Comparison of ENCODE assay signal across 8 mouse cellular contexts in the genomic region with DNA sequence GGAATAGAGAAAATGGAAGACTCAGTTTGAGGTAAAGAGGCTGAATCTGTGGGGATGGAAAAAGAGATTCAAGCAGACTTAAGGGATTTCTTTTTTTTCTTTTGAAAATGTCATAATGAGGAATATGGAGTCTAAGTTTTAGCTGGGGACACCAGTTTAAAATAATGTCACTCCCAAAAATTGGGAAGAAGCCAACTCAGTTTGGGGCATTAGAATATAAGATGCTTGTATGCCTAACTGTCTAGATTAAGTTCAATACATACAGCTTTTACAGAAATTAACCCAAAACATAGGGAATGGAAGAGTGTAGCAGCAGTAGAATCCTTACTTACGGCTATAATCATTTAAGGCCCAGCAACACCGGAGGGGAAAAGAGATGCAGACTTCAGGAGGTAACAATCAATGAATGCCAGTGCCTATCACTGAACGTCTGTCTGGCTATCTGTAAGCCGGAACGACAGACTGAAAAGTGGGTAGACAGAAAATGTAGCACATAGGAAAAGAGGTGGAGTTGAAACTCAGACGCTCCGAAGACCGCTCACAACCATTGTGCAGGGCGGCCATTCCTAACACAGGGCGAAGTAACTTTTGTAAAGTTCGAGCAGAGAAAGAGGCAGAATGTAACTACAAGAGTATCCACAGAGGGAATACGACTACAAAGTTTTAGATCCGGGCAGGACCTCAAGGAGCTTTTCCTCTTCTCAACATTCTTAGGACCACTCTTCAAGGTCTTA. TPM values are rescaled to one million over a fixed set of nuclear protein-coding genes. Genes with fewer than 3 reads are reported as not detected.
A peak's percentile ranks its signal among the peaks of the same experiment; 100 is the strongest.
DNase-seq lines count a peak whose midpoint lies in the region; ATAC-seq and TF ChIP-seq lines count a peak whose summit lies in the region.

No protein-coding gene starts in this region.

- intact Hi-C loops in heart, postnatal 36 days (cut with DNase I) = loop anchor here (10.0 kb wide), 1 partner anchor 389 kb away; no protein-coding TSS in a partner anchor

- H3K27me3 ChIP-seq in heart, postnatal 0 days (ENCODE audit: control insufficient read depth, insufficient read depth, low read length) = no peaks in the 10 kb centered on the region
- H3K27me3 ChIP-seq in MEL (ENCODE audit: control insufficient read depth in 1 of 2, insufficient read depth in 2 of 2, low read length in 2 of 2) = no peaks in the 10 kb centered on the region
- H3K27me3 ChIP-seq in forebrain, embryonic 14.5 days (replicated peaks; ENCODE audit: control insufficient read depth, insufficient read depth, low read length) = no peaks in the 10 kb centered on the region

- no peak for DNase-seq in heart, postnatal 0 days (ENCODE audit: low spot score)
- no peak for DNase-seq in heart, postnatal 36 days
- DNase-seq in MEL (ENCODE audit: low read depth, low spot score) = peak; percentile 64
- peak; percentile 18 for DNase-seq in forebrain, embryonic 14.5 days (ENCODE audit: low spot score)
- no peak for DNase-seq in frontal cortex, postnatal 14 days (ENCODE audit: low spot score in 2 of 2)
- no peak for DNase-seq in gastrocnemius, adult 18-20 months (ENCODE audit: low spot score)
- DNase-seq in left cerebral cortex, adult 11 months (ENCODE audit: low spot score) = no peak

- H3K27ac ChIP-seq in heart, postnatal 0 days (ENCODE audit: low read depth) = peak overlapping the region; percentile 85
- H3K27ac ChIP-seq in MEL (ENCODE audit: control insufficient read depth, low read depth, low read length) = peak overlapping the region; percentile 95
- peak overlapping the region; percentile 55; the same call in 1 of the 2 replicates for H3K27ac ChIP-seq in forebrain, embryonic 14.5 days (ENCODE audit: low read depth, low read length)
- H3K27ac ChIP-seq in macrophage = peak overlapping the region; percentile 44

- no peak for ATAC-seq in heart, postnatal 0 days (ENCODE audit: insufficient read depth, low read depth)
- ATAC-seq in forebrain, embryonic 14.5 days = no peak

- H3K9me3 ChIP-seq in heart, postnatal 0 days (replicated peaks; ENCODE audit: control insufficient read depth, low read length) = no peaks in the 10 kb centered on the region
- no peaks in the 10 kb centered on the region for H3K9me3 ChIP-seq in MEL (replicated peaks; ENCODE audit: insufficient read depth, low read length)
- no peaks in the 10 kb centered on the region for H3K9me3 ChIP-seq in forebrain, embryonic 14.5 days (replicated peaks; ENCODE audit: control insufficient read depth, low read length)

- 1% methylated on average over 13 of the region's 13 CpGs for WGBS in heart, postnatal 0 days
- under 1% methylated on average over 13 of the region's 13 CpGs for WGBS in forebrain, embryonic 14.5 days
- WGBS in macrophage (ENCODE audit: missing documents) = 3% methylated on average over 13 of the region's 13 CpGs

- H3K4me2 ChIP-seq in heart, postnatal 0 days (ENCODE audit: low read depth, low read length) = peak overlapping the region; percentile 84
- H3K4me2 ChIP-seq in forebrain, embryonic 14.5 days (ENCODE audit: low read length) = peak overlapping the region; percentile 60

- no peak for TF ChIP-seq POLR2A in MEL (IDR thresholded peaks at IDR 0.05; ENCODE audit: control insufficient read depth in 1 of 2, insufficient read depth in 1 of 2, low read depth in 1 of 2, low read length in 2 of 2, poor library complexity in 1 of 2)

- peak overlapping the region; percentile 83 for H3K4me3 ChIP-seq in heart, postnatal 0 days (ENCODE audit: low read depth, low read length)
- peak overlapping the region; percentile 70 to 86 for H3K4me3 ChIP-seq in MEL (ENCODE audit: control insufficient read depth in 1 of 2, insufficient read depth in 1 of 2, low read depth in 2 of 2, low read length in 2 of 2)
- peak overlapping the region; percentile 63 for H3K4me3 ChIP-seq in forebrain, embryonic 14.5 days (ENCODE audit: low read depth, low read length)
- H3K4me3 ChIP-seq in macrophage (ENCODE audit: inconsistent target) = peak overlapping the region; percentile 77

- peak overlapping the region; percentile 69 for H3K9ac ChIP-seq in heart, postnatal 0 days (replicated peaks; ENCODE audit: low read depth, low read length)
- peak overlapping the region; percentile 96 for H3K9ac ChIP-seq in MEL (ENCODE audit: control insufficient read depth, low read depth, low read length, poor library complexity, severe bottlenecking)
- H3K9ac ChIP-seq in forebrain, embryonic 14.5 days (ENCODE audit: low read length) = peak overlapping the region; percentile 71

- H3K79me2 ChIP-seq in MEL (ENCODE audit: control insufficient read depth, insufficient read depth, low read length, poor library complexity) (peaks cover 74% of the 10 kb centered on the region), macrophage (ENCODE audit: inconsistent target) (peaks cover 86% of the 10 kb centered on the region)

- peaks cover 26% of the 10 kb centered on the region for H3K4me1 ChIP-seq in heart, postnatal 0 days (ENCODE audit: control insufficient read depth, insufficient read depth)
- H3K4me1 ChIP-seq in MEL (ENCODE audit: control insufficient read depth in 1 of 2, insufficient read depth in 2 of 2, low read length in 2 of 2) = peaks cover 0 to 18% of the 10 kb centered on the region in 2 experiments
- H3K4me1 ChIP-seq in forebrain, embryonic 14.5 days (ENCODE audit: control insufficient read depth, insufficient read depth, low read length) = peaks cover 18% of the 10 kb centered on the region

- H3K36me3 ChIP-seq in heart, postnatal 0 days (replicated peaks; ENCODE audit: control insufficient read depth, insufficient read depth, low read length) = peaks cover 4% of the 10 kb centered on the region; the same call in 1 of the 2 replicates
- H3K36me3 ChIP-seq in MEL (ENCODE audit: control insufficient read depth in 1 of 2, insufficient read depth in 2 of 2, low read length in 2 of 2) (peaks cover 10 to 38% of the 10 kb centered on the region in 2 experiments), macrophage (ENCODE audit: inconsistent target) (no peaks in the 10 kb centered on the region)
- no peaks in the 10 kb centered on the region for H3K36me3 ChIP-seq in forebrain, embryonic 14.5 days (ENCODE audit: control insufficient read depth, insufficient read depth, low read length)

- no peak for TF ChIP-seq CTCF in heart, postnatal 0 days (IDR thresholded peaks at IDR 0.05; ENCODE audit: low read depth)
- no peak for TF ChIP-seq CTCF in MEL (IDR thresholded peaks at IDR 0.05 in 2 of 3, conservative IDR thresholded peaks at IDR 0.05 in 1 of 3; ENCODE audit: control insufficient read depth in 1 of 3, insufficient read depth in 1 of 3, low read depth in 2 of 3, low read length in 3 of 3, poor library complexity in 1 of 3, severe bottlenecking in 1 of 3)

- TF ChIP-seq RAD21 in MEL (IDR thresholded peaks at IDR 0.05; ENCODE audit: low read depth, low read length) = no peak

- TF ChIP-seq EP300 in heart, postnatal 0 days (IDR thresholded peaks at IDR 0.05; ENCODE audit: low read depth) = no peak
- no peak for TF ChIP-seq EP300 in MEL (IDR thresholded peaks at IDR 0.05; ENCODE audit: low read depth in 1 of 2, low read length in 2 of 2)

TF ChIP-seq in MEL, 35 proteins besides CTCF, POLR2A, EP300 and RAD21 (continues in another document):
- no peak for TF ChIP-seq ZKSCAN1 (IDR thresholded peaks at IDR 0.05; ENCODE audit: low read depth, low read length)
- no peak for TF ChIP-seq ZMIZ1 (IDR thresholded peaks at IDR 0.05; ENCODE audit: low read depth, low read length)
- no peak for TF ChIP-seq SMC3 (IDR thresholded peaks at IDR 0.05; ENCODE audit: low read depth, low read length)
- TF ChIP-seq TAL1 (IDR thresholded peaks at IDR 0.05; ENCODE audit: low read length) = no peak
- TF ChIP-seq MAZ (IDR thresholded peaks at IDR 0.05; ENCODE audit: low read depth, low read length) = no peak
- TF ChIP-seq GATA1 (IDR thresholded peaks at IDR 0.05; ENCODE audit: low read depth, low read length) = no peak
- TF ChIP-seq NRF1 (IDR thresholded peaks at IDR 0.05; ENCODE audit: insufficient read depth, low read depth, low read length, poor library complexity, severe bottlenecking) = no peak
- TF ChIP-seq USF1 (IDR thresholded peaks at IDR 0.05; ENCODE audit: low read depth, low read length) = no peak
- TF ChIP-seq MEF2A (IDR thresholded peaks at IDR 0.05; ENCODE audit: extremely low read depth, insufficient replicate concordance, low read depth, low read length, poor library complexity, severe bottlenecking) = no peak
- TF ChIP-seq MYB (IDR thresholded peaks at IDR 0.05; ENCODE audit: low read depth, low read length) = no peak

RNA-seq across cellular contexts. Expression of gene Dtl, which starts 1.3 kb away (rescaled TPM):
- total RNA-seq in heart, postnatal 0 days (2014; rRNA removed; ENCODE audit: low replicate concordance) = 4.1 and 7.6 TPM in 2 replicates
- polyA plus RNA-seq in heart, postnatal 0 days (2015; fragmentation: Nextera tagmentation; extraction: Ambion mirVana) = 5.9 and 6.2 TPM in 2 replicates
- total RNA-seq in heart, postnatal 36 days (2021) = under 1 TPM; 0.19 to 0.31 TPM
- total RNA-seq in MEL (2012; rRNA removed) = 37.2 and 42.3 TPM in 2 replicates
- polyA plus RNA-seq in MEL (2012; ENCODE audit: insufficient read depth in 1 of 2, insufficient read length in 2 of 2, low read depth in 1 of 2, low replicate concordance in 2 of 2, missing spikeins in 1 of 2) (10 to 100 TPM; 53.5 to 64.6 TPM), macrophage (2018) (0.82 to 15.2 TPM (median 2.0 TPM) in 3 replicates)
- polyA plus RNA-seq in forebrain, embryonic 14.5 days (2014; fragmentation: Nextera tagmentation; extraction: Ambion mirVana) = 17.9 and 19.2 TPM in 2 replicates
- total RNA-seq in macrophage (2018; cell fraction: chromatin; rRNA removed) = 10 to 100 TPM in 3 of 26 experiments, 1 to 10 TPM in 21, under 1 TPM in 2; 0.74 to 19.3 (median 3.8) TPM
- total RNA-seq in macrophage (2018; cell fraction: cytosol; rRNA removed) = 1 to 10 TPM in 23 of 26 experiments, under 1 TPM in 3; 0.62 to 3.3 (median 1.6) TPM
- total RNA-seq in macrophage (2018; cell fraction: nucleus; rRNA removed) = 10 to 100 TPM in 2 of 26 experiments, 1 to 10 TPM in 22, under 1 TPM in 2; 0.83 to 52.3 (median 2.1) TPM
- total RNA-seq in gastrocnemius, adult 18-20 months (2021) = under 1 TPM in 1 of 2 experiments, not detected in 1; 0.12 TPM

RNA-seq across cellular contexts. Expression of gene Ints7, which starts 1.4 kb away (rescaled TPM):
- total RNA-seq in heart, postnatal 0 days (2014; rRNA removed; ENCODE audit: low replicate concordance) = 33.2 and 33.8 TPM in 2 replicates
- 14.1 and 15.1 TPM in 2 replicates for polyA plus RNA-seq in heart, postnatal 0 days (2015; fragmentation: Nextera tagmentation; extraction: Ambion mirVana)
- 10 to 100 TPM; 10.4 to 11.4 TPM for total RNA-seq in heart, postnatal 36 days (2021)
- total RNA-seq in MEL (2012; rRNA removed) = 44.2 and 47.2 TPM in 2 replicates
- polyA plus RNA-seq in MEL (2012; ENCODE audit: insufficient read depth in 1 of 2, insufficient read length in 2 of 2, low read depth in 1 of 2, low replicate concordance in 2 of 2, missing spikeins in 1 of 2) = 10 to 100 TPM; 83.5 to 84.5 TPM
- polyA plus RNA-seq in forebrain, embryonic 14.5 days (2014; fragmentation: Nextera tagmentation; extraction: Ambion mirVana) = 31.1 and 38.0 TPM in 2 replicates
- total RNA-seq in macrophage (2018; cell fraction: chromatin; rRNA removed) = 100 to 1,000 TPM in 6 of 26 experiments, 10 to 100 TPM in 20; 33.8 to 113 (median 87.7) TPM
- total RNA-seq in macrophage (2018; cell fraction: cytosol; rRNA removed) = 10 to 100 TPM in 21 of 26 experiments, 1 to 10 TPM in 5; 7.2 to 16.8 (median 12.6) TPM
- 10 to 100 TPM; 21.0 to 79.3 (median 48.6) TPM for total RNA-seq in macrophage (2018; cell fraction: nucleus; rRNA removed)
- polyA plus RNA-seq in macrophage (2018) = 8.0 to 16.2 TPM (median 13.5 TPM) in 3 replicates
- total RNA-seq in gastrocnemius, adult 18-20 months (2021) = 1 to 10 TPM; 5.6 to 6.5 TPM

Comparison
In these comparisons a context has a peak if more than half of its experiments do, and no peak if none do; other contexts are left out.
1. DNase-seq: peak in MEL (single experiment) and forebrain, embryonic 14.5 days (single experiment); none in heart, postnatal 0 days (single experiment), heart, postnatal 36 days (0 of 2), frontal cortex, postnatal 14 days (0 of 2), gastrocnemius, adult 18-20 months (single experiment) and left cerebral cortex, adult 11 months (single experiment).
2. H3K27ac ChIP-seq: peak in every context shown above with its lines; median percentile 95 in MEL; 85 in heart, postnatal 0 days; 55 in forebrain, embryonic 14.5 days; 44 in macrophage.
3. Peak in every context shown above with its lines, with median percentiles within 50 percentile points of each other: H3K4me3 ChIP-seq and H3K9ac ChIP-seq.